Comparison of ENCODE assay signal across 7 mouse cellular contexts in the genomic region with DNA sequence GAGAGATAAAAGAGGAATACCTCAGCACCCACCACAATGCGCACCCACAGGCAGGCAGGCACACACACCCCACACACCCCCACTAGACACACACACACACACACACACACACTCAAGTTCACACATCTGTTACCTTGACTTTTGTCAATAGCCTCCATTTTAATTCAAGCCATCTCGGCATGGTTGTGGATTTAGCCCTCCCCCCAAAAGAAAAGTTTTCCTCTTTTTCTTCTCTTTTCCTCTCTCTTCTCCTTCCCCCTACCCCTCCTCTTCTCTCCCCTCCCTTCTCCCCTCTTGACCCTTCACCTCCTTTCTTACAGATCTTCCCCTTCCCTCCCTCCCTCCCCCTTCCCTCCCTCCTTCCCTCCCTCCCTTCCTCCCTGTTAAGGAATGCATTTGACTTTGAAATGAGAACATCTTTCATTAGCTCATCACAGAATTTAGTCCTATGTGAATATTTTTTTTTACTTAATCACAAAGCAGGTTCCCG.
DNase-seq lines count a peak whose midpoint lies in the region; ATAC-seq and TF ChIP-seq lines count a peak whose summit lies in the region.

No protein-coding gene starts in this region.

- no peak for DNase-seq in lung, adult 2 months
- no peak for DNase-seq in limb, embryonic 11.5 days (ENCODE audit: low spot score)
- DNase-seq in adrenal gland, adult (ENCODE audit: inconsistent age in 2 of 2, low spot score in 1 of 2), result no peak
- DNase-seq in spleen, adult 18-20 months, result no peak

- no peak for TF ChIP-seq POLR2A in lung, adult 2 months (IDR thresholded peaks at IDR 0.05; ENCODE audit: borderline replicate concordance, extremely low read depth, low read depth, low read length)
- TF ChIP-seq POLR2A in embryonic fibroblast, embryonic 13.5 days (IDR thresholded peaks at IDR 0.05; ENCODE audit: low read depth, low read length), result no peak
- no peak for TF ChIP-seq POLR2A in small intestine, adult 2 months (IDR thresholded peaks at IDR 0.05; ENCODE audit: low read depth, low read length)

- H3K4me2 ChIP-seq in lung, embryonic 15.5 days, result peak overlapping the region; percentile 32; the same call in 1 of the 2 replicates
- H3K4me2 ChIP-seq in limb, embryonic 11.5 days (ENCODE audit: low read depth, severe bottlenecking), result peak overlapping the region; percentile 48; the same call in 1 of the 2 replicates

- peaks cover 44% of the 10 kb centered on the region for H3K27me3 ChIP-seq in lung, embryonic 15.5 days
- no peaks in the 10 kb centered on the region for H3K27me3 ChIP-seq in limb, embryonic 11.5 days (ENCODE audit: control insufficient read depth, insufficient read depth, low read length)
- no peaks in the 10 kb centered on the region for H3K27me3 ChIP-seq in small intestine, adult 2 months (ENCODE audit: control insufficient read depth, insufficient read depth, low read length)

- no peaks in the 10 kb centered on the region for H3K9me3 ChIP-seq in lung, embryonic 15.5 days
- H3K9me3 ChIP-seq in limb, embryonic 11.5 days (ENCODE audit: control insufficient read depth, low read length), result no peaks in the 10 kb centered on the region

- WGBS in lung, embryonic 15.5 days, result 16% methylated on average over 3 of the region's 3 CpGs
- 19% methylated on average over 3 of the region's 3 CpGs for WGBS in lung, adult 2 months
- WGBS in limb, embryonic 11.5 days, result 5% methylated on average over 3 of the region's 3 CpGs
- 17% methylated on average over 3 of the region's 3 CpGs for WGBS in small intestine, adult 2 months

- no peak for TF ChIP-seq CTCF in lung, adult 2 months (IDR thresholded peaks at IDR 0.05; ENCODE audit: insufficient read depth, low read length)
- no peak for TF ChIP-seq CTCF in embryonic fibroblast, embryonic 13.5 days (IDR thresholded peaks at IDR 0.05; ENCODE audit: borderline replicate concordance, insufficient read depth, low read length)
- TF ChIP-seq CTCF in small intestine, adult 2 months (IDR thresholded peaks at IDR 0.05; ENCODE audit: extremely low read depth, insufficient read length, insufficient replicate concordance, low read depth, low read length), result no peak

- no peak overlapping the region for H3K9ac ChIP-seq in lung, embryonic 15.5 days
- no peak overlapping the region for H3K9ac ChIP-seq in limb, embryonic 11.5 days (ENCODE audit: low read length)

- ATAC-seq in lung, embryonic 15.5 days (ENCODE audit: borderline replicate concordance, extremely low read depth, low FRiP score, low TSS enrichment), result peak; percentile 2; the same call in 1 of the 2 replicates
- no peak for ATAC-seq in limb, embryonic 11.5 days (ENCODE audit: insufficient number of reproducible peaks, low FRiP score, low TSS enrichment, low read depth)

- peak overlapping the region; percentile 89 for H3K27ac ChIP-seq in lung, embryonic 15.5 days
- H3K27ac ChIP-seq in embryonic fibroblast, embryonic 13.5 days (ENCODE audit: insufficient read depth, low read length), result peak overlapping the region; percentile 91
- peak overlapping the region; percentile 97 for H3K27ac ChIP-seq in limb, embryonic 11.5 days (replicated peaks; ENCODE audit: low read depth, low read length)
- 0 out of 2 replicates have a peak overlapping the region, but pooled peaks have one; percentile 9 for H3K27ac ChIP-seq in small intestine, adult 2 months (ENCODE audit: insufficient read depth, low read depth, low read length)

- H3K36me3 ChIP-seq in lung, embryonic 15.5 days, result no peaks in the 10 kb centered on the region
- no peaks in the 10 kb centered on the region for H3K36me3 ChIP-seq in limb, embryonic 11.5 days (ENCODE audit: control insufficient read depth, insufficient read depth, low read length)
- H3K36me3 ChIP-seq in small intestine, adult 2 months (ENCODE audit: control insufficient read depth, insufficient read depth, low read length), result no peaks in the 10 kb centered on the region

- no peak overlapping the region for H3K4me3 ChIP-seq in lung, embryonic 15.5 days
- no peak overlapping the region for H3K4me3 ChIP-seq in lung, adult 2 months (replicated peaks; ENCODE audit: extremely low read depth, low read depth, low read length)
- no peak overlapping the region for H3K4me3 ChIP-seq in embryonic fibroblast, embryonic 13.5 days (ENCODE audit: insufficient read depth, low read length)
- peak overlapping the region; percentile 13; the same call in 1 of the 2 replicates for H3K4me3 ChIP-seq in limb, embryonic 11.5 days (ENCODE audit: low read depth, low read length)
- H3K4me3 ChIP-seq in small intestine, adult 2 months (ENCODE audit: low read depth, low read length), result peak overlapping the region; percentile 39

- H3K4me1 ChIP-seq in lung, embryonic 15.5 days, result peaks cover 76% of the 10 kb centered on the region
- H3K4me1 ChIP-seq in lung, adult 2 months (ENCODE audit: control insufficient read depth, insufficient read depth, low read length), result peaks cover 7% of the 10 kb centered on the region; the same call in 1 of the 2 replicates
- peaks cover 20% of the 10 kb centered on the region for H3K4me1 ChIP-seq in embryonic fibroblast, embryonic 13.5 days (ENCODE audit: control insufficient read depth, insufficient read depth, low read length)
- H3K4me1 ChIP-seq in limb, embryonic 11.5 days (ENCODE audit: control insufficient read depth, insufficient read depth, low read length), result peaks cover 52% of the 10 kb centered on the region
- peaks cover 6% of the 10 kb centered on the region for H3K4me1 ChIP-seq in small intestine, adult 2 months (ENCODE audit: control insufficient read depth, insufficient read depth, insufficient read length, low read length)

Comparison
In these comparisons a context has a peak if more than half of its experiments do, and no peak if none do; other contexts are left out.
1. H3K27ac ChIP-seq: peak in every context shown above with its lines; median percentile 97 in limb, embryonic 11.5 days; 91 in embryonic fibroblast, embryonic 13.5 days; 89 in lung, embryonic 15.5 days; 9 in small intestine, adult 2 months.
2. H3K4me3 ChIP-seq: peak in limb, embryonic 11.5 days (single experiment) and small intestine, adult 2 months (single experiment); none in lung, embryonic 15.5 days (single experiment), lung, adult 2 months (single experiment) and embryonic fibroblast, embryonic 13.5 days (single experiment).